Mouse (Mus musculus) pancreas, adult 10 weeks (tissue): ENCODE data around the gene Sacs. TPM values are rescaled to one million over a fixed set of nuclear protein-coding genes. Genes with fewer than 3 reads are reported as not detected.

Experiments used
- polyA plus RNA-seq: library from polyadenylated mRNA; stranded (reverse); fragments of 350-450 nt; fragmentation: Illumina TruSeq; extraction: RNeasy Lipid Tissue Mini Kit (QIAGEN cat#74804); gene quantifications from one replicate; pipeline ENCODE4 v1.2.3, GENCODE M21; 2015; ENCODE audit warnings: low read depth, low replicate concordance; ENCODE audit not compliant: insufficient read depth

Sacs gene
- polyA plus RNA-seq, result 0.54 TPM

DNA sequence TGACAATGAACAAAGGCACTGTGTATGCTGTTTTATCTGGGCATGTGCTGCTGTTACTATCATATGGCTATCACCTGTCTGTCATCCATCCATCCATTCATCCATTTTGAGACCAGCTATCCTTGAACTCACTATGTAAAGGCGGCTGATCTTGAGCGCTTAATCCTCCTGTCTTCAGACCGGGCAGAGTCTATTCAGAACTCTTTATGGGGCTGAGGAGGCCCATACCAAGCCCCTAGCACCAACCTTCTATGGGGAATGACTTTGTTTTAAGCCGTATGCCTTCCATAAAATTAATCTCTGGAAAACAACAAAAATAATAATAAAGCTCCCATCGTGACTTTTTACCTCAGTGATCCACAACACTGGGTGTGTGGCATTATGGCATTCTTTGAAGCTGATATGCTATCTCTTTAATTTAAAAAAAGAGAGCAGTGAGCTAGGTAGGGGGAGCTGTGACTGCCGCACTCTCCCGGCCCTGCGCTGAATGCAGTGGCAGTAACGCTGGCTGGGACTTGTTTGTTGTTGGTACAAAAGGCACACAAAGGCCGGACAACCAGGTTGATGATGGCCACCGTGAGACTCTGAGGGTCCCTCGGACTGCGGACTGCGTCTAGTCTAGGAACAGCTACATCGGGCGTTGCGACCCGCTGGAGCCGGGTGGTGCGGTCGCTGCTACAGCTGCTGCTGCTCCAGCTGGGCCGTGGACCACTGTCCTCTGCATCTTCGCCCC lies at the start of gene Sacs:
TSS of gene Sacs (plus strand) at position 464 of the 733 bp plus-strand sequence.

GRCm38 (mm10) chr14:61258352-61258751 lies 120.1 kb downstream of the Sacs start, which contains the start of gene Sgcg:
Gene Sgcg, minus strand, starts transcription at chr14:61258490.

Other genes starting within 250 kb of the Sacs start
- 2.0 TPM for gene Tnfrsf19, start 92.0 kb upstream of the Sacs start, polyA plus RNA-seq
- 0.85 TPM for gene Sgcg, start 120.0 kb downstream of the Sacs start, polyA plus RNA-seq
- 0.57 TPM for gene Arl11, start 171.3 kb downstream of the Sacs start, polyA plus RNA-seq
- gene Ebpl, start 222.0 kb downstream of the Sacs start, polyA plus RNA-seq, result 0.78 TPM